Mouse (Mus musculus): Measurements from ENCODE around the gene Mab21l2. TPM values are rescaled to one million over a fixed set of nuclear protein-coding genes. Genes with fewer than 3 reads are reported as not detected.

The Mab21l2 gene
- total and polyA plus RNA-seq, 3 experiments = 0.05 to 1.3 (median 0.33) TPM

DNA sequence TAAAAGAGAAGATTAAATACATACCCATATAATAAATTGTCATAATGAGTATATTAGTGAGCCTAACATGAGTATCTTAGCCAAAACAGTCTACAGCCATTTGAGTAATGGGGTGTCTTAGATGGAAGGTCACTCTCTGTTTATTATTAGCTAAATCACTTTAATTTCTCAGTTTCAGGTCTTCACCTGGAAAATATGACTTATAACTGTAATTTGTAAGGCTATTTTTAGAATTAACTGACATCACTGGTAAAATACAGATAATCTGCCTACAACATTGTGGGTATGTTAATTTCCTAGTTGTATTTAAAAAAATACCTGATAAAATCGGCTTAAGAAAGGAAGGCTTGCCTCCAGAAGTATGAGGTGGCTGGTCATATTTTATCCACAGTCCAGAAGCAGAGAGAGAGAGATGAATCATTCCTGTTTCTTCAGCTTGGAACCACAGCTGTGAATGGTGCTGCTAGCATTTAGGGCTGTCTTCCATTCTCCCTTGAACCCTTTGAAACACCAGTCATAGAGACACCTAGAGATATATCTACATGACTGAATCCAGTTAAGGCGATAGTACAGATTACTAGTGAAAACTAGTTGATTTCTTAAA, 29.8 kb downstream of the Mab21l2 start:
- H3K36me3 ChIP-seq (replicated peaks) = no peaks in the 10 kb centered on the region

DNA sequence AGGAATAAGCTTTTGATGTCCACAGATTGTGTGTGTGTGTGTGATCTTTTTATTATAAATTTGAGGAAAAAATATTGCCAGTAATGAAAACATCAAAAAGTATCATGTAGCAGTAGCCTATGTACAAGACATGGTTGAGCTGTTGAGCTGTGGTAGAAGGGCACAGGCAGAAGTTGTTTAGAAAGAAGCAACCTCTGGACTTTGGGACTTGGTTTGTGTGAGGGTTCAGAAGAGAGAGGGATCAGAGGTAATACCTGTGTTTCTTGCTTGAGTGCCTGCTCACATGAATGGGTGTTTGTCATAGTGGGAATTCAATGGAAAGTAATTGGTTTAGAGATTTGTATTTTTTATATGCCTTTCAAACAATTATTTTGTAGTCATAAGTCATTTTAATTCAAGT, 47.8 kb downstream of the Mab21l2 start:
- Histone ChIP-seq H3K36me3 (replicated peaks) (no peaks in the 10 kb centered on the region), H3K4me1 (ENCODE audit: insufficient read depth, low read depth, low read length) (no peaks in the 10 kb centered on the region), H3K27me3 (ENCODE audit: insufficient read depth, low read length) (no peaks in the 10 kb centered on the region), H3K4me3 (ENCODE audit: low read depth, low read length) (no peak overlapping the region), H3K9me3 (replicated peaks) (no peaks in the 10 kb centered on the region)
- TF ChIP-seq GATA2 (IDR thresholded peaks at IDR 0.05; ENCODE audit: borderline replicate concordance, low read depth, low read length) (no peak), GATA1 (IDR thresholded peaks at IDR 0.05; ENCODE audit: borderline replicate concordance, low read length) (no peak), POLR2AphosphoS5 (IDR thresholded peaks at IDR 0.05; ENCODE audit: insufficient replicate concordance, low read depth, low read length) (no peak), CTCF (IDR thresholded peaks at IDR 0.05; ENCODE audit: low read depth, low read length) (no peak), TAL1 (conservative IDR thresholded peaks at IDR 0.05; ENCODE audit: low read depth, low read length) (no peak)
- no peak for DNase-seq (ENCODE audit: low spot score)
- no peak for ATAC-seq (ENCODE audit: extremely low read depth, insufficient number of reproducible peaks, low FRiP score, poor library complexity, severe bottlenecking)

More for the DNA sequence above, 29.8 kb downstream of the Mab21l2 start:
- no peak for TF ChIP-seq POLR2AphosphoS5 (IDR thresholded peaks at IDR 0.05; ENCODE audit: insufficient replicate concordance, low read depth, low read length)
- no peak for TF ChIP-seq TAL1 (conservative IDR thresholded peaks at IDR 0.05; ENCODE audit: low read depth, low read length)
- TF ChIP-seq GATA2 (IDR thresholded peaks at IDR 0.05; ENCODE audit: borderline replicate concordance, low read depth, low read length) = no peak
- TF ChIP-seq GATA1 (IDR thresholded peaks at IDR 0.05; ENCODE audit: borderline replicate concordance, low read length) = no peak
- TF ChIP-seq CTCF (IDR thresholded peaks at IDR 0.05; ENCODE audit: low read depth, low read length) = no peak
- ATAC-seq (ENCODE audit: extremely low read depth, insufficient number of reproducible peaks, low FRiP score, poor library complexity, severe bottlenecking) (no peak), DNase-seq (ENCODE audit: low spot score) (no peak)
- no peaks in the 10 kb centered on the region for H3K27me3 ChIP-seq (ENCODE audit: insufficient read depth, low read length)
- no peaks in the 10 kb centered on the region for H3K4me1 ChIP-seq (ENCODE audit: insufficient read depth, low read depth, low read length)
- H3K9me3 ChIP-seq (replicated peaks) = no peaks in the 10 kb centered on the region
- no peak overlapping the region for H3K4me3 ChIP-seq (ENCODE audit: low read depth, low read length)
